Mouse (Mus musculus): Measurements from ENCODE around the gene C8g.

The C8g gene

GRCm38 (mm10) chr2:25500576-25501405, 728 bp downstream of the C8g start, which contains the start of gene Fbxw5:
TSS of gene Fbxw5 (plus strand) at chr2:25500750.
- peak; percentile 89 for DNase-seq (ENCODE audit: extremely low spot score, low read depth, low spot score)

DNA sequence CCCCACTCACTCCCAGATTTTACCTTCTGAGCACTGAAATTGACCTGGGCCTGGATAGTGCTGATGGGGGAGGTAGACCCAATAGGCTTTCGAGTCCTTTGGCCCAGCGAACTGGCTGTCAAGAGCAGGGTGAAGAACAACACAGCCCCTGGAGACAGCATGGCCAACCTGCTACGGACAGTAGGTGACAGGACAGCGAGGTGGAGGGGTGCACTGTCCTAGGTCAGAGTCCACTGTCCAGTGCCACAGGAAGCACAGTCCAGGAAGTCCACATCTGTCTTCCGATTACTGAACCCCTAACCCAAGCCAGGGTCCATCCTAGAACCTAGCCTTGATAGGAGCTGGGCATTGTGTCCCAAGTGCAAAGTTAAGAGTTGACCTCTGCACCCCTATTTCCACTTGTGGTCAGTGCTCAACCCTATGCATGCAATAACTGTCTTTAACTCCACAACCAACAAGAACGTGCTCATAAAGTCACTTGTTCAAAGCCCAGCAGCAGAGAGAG, 1.4 kb downstream of the C8g start:
- DNase-seq (ENCODE audit: extremely low spot score, low read depth, low spot score), result no peak

DNA sequence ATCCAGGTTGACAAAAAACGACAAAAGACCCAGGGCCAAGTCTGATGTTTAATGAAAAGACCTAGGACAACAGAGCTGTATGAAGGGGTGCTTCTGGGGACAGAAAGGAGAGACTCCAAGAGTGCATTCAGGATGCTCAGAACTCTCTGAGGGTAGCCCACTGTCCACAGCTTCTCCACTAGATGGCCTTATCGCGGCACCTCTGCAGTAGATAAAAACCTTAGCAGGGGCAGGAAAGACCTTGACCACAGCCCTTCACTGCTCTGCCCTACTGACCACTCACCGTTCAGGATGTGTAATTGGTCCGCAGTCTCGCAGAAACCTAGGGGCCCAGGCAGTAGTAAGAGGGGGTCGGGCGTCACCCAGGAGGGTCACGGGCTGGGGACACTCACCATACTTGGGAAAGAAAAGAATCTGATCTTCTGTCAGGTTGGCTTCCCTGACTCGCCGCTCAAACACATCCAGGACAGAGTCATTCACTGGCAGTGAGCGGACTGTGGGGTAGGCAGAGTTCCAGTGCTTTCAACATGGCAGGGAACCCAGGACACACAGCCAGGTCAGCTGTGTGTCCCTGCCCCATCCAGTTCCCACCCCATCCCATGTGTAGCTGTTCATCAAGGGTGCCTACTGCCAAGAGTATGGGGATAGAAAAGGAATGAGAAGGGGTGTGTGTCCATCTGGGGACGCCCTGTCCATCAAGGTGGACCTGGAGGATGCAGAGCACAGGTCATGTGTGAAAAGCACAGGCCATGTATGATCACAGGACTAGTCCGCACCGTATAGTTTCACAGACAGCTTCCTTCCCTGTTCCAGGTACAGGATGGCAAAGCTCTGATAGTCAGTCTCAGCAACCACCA, 2.7 kb downstream of the C8g start:
- no peak for DNase-seq (ENCODE audit: extremely low spot score, low read depth, low spot score)

DNA sequence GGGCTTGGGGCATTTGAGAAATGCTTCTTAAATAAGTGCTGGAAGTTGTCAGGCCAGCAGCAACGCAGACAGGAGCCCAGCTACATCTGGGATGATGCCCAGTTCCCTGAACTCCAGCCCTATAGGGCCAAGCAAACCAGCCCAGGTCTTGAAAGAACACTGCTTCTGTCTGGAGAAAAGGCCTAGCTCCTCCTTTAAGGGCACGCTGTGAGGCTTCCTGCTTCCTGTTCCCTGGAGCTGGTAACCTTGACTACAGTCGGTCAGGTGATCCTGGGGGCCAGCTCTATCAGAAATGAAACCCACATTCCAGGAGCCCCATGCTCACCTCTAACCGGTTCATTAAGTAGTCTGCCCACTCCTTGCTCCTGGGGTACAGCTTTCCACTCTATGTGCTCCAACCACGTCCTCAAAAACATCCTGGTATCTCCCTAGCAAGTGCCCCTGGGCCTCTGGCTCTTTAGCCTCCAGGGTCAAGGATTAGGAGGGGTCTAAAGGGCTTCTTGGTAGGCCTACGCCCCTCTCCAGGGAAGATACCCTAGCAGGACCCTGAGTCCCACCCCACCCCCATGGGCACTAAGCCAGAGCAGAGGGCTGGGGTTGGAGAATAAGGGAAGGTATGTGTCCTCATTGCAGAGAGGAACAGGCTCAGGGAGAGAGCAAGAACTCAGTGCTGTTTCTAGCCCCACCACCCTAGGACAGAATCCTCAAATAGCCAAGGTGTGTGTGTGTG, 3.5 kb downstream of the C8g start:
- no peak for DNase-seq (ENCODE audit: extremely low spot score, low read depth, low spot score)

- no peak for DNase-seq (ENCODE audit: extremely low spot score, low read depth, low spot score)
Measured at GRCm38 (mm10) chr2:25496462-25496861, 5.1 kb downstream of the C8g start.

- no peak for DNase-seq (ENCODE audit: extremely low spot score, low read depth, low spot score)
Measured at GRCm38 (mm10) chr2:25493476-25493961, 8.0 kb downstream of the C8g start, which contains the start of gene Lcn12. TSS of gene Lcn12 (minus strand) at chr2:25493911.

DNA sequence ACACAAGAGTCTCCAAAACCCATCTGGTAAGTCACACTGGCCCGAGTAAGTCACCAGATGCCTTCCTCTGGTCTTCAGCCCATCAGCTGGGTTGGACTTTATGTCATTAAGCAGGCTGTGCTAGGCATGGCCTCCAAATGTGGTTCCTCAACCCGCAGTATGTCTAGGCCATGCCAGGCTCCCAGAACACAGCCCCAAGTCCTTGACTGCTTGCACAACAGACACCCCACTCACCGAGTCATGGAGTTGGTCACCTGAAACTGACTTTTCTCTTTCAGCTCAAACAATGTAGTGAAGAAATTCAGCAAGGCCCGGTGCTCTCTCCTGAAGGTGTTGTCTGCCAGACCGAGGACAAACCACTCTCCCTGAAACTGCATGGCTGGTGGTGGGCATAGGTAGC, 8.5 kb downstream of the C8g start:
- no peak for DNase-seq (ENCODE audit: extremely low spot score, low read depth, low spot score)

- DNase-seq (ENCODE audit: extremely low spot score, low read depth, low spot score), result no peak
Measured at GRCm38 (mm10) chr2:25488671-25489068, 12.8 kb downstream of the C8g start.

- no peak for DNase-seq (ENCODE audit: extremely low spot score, low read depth, low spot score)
Measured at GRCm38 (mm10) chr2:25487965-25488670, 13.4 kb downstream of the C8g start.

DNA sequence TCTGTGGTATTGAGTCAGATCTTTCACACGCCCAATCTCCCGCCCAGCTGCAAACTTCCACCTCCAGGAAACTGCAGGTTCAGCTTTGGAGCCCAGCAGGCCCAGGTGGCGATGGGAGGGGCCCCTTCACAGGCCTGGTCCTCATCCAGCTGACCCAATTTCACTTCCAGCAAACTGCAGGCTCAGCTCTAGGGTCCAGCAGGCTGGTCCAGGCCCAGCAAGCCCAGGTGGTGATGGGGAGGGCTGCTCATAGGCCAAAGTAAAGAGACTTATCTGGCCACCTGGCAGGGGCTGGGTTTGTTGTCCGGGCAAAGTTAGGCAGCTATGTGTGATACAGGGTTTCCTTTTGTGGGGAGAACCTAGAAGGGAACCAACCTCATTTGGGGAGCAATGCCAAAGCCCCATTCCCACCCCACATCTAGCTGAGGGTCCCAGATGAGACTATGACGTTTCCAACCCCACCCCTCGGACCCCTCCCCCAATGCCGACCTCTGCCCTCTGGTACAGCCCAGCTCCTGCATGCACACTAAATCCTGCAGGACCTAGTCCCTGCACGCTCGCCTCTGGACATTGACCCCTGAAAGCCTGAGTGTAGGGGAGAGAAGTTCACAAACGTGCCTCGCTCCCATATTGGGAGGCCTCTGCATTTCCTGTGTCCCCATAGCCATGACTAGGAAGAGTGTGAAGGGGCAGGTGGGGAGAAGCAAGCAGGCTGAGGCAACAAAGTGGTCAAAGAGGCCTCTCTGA, 16.4 kb downstream of the C8g start:
- no peak for DNase-seq (ENCODE audit: extremely low spot score, low read depth, low spot score)

- DNase-seq (ENCODE audit: extremely low spot score, low read depth, low spot score), result no peak
Measured at GRCm38 (mm10) chr2:25482969-25483368, 18.6 kb downstream of the C8g start.

GRCm38 (mm10) chr2:25480541-25480940, 21.0 kb downstream of the C8g start:
- DNase-seq (ENCODE audit: extremely low spot score, low read depth, low spot score), result no peak

DNA sequence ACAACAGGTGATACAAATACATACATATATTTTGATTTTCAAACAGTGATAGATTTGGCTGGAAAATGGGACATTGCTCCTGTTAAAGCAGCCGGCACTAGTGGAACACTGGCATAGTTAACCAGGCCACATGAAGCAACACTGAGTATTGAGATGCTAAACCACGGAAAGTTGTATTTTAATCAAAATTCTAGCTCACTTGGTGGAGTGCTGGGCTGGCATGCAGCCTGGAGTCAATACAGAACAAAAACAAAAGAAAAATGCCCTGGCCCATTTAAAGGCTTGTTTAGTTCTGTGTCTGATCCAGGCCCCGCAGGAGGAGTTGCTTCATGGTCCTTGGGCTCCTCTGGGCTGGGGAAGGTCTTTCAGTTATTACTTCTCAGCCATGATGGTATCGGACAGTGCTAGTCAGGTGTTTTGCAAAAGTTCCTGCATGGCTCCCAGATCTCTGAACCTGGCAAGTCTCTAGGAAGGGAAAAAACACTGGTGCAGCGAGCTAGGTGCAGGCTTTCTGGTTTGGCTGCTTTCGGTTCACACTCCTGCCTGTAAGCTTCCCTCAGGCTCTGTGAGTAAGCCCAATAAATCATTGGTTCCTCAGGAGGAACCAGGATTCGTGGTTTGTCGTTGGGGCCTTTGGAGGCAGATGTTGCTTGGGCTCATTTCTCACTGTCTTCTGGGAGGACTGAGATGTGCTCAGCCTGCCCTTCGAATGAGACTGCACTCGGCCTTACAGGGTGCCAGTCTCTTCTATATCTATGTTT, 21.8 kb downstream of the C8g start:
- DNase-seq (ENCODE audit: extremely low spot score, low read depth, low spot score), result no peak

DNA sequence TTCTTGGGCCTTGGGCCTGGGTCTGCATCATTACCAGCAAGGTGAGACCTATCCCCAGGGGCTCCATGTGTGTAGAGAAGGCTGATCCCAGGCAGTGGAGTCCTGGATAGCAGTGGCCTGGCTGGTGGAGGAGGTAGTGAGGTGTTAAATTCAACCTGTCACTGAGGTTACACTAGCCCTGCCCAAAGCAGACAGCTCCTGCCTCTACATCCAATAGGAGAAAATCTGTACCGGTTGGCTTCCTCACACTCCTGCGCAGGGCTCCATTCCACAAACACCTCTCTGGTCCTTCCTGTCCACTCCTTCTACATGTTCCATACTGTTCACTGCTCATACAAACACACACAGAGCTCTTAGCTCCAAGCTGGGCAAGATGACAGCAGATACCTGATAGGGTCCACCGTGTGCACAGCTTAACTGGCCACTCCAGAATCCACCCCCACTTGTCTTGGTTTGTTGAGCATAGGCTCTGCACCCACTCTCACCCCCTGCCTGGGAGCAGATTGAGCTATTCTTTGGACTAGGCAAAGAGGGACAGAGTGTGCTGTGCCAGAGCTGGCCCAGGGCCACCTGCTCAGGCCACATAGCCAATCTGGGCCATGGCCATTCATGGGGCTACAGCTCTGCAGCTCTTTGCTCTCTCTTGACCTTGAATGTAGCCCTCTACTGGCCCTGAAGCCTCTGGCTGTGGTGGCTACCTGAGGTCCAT, 23.4 kb downstream of the C8g start:
- no peak for DNase-seq (ENCODE audit: extremely low spot score, low read depth, low spot score)

DNA sequence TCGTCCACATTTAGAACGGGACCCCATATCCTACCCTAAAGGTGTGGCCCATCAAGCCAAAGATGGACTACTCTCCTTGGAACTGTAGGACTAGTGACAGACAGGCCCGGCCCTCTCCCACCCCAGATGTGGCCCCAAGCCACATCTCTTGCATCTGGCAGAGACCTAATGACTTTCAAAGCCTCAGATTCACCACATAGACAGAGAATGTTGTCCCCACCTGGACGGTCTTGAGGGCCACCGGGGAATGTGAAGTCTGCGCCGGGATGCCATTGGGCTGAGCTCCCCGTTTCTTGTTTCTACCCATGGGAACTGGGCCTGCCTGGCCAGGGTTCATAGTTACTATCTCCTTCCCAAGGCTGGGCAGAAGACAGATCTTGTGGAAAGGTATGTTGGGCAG, 24.0 kb downstream of the C8g start:
- DNase-seq (ENCODE audit: extremely low spot score, low read depth, low spot score), result no peak

DNA sequence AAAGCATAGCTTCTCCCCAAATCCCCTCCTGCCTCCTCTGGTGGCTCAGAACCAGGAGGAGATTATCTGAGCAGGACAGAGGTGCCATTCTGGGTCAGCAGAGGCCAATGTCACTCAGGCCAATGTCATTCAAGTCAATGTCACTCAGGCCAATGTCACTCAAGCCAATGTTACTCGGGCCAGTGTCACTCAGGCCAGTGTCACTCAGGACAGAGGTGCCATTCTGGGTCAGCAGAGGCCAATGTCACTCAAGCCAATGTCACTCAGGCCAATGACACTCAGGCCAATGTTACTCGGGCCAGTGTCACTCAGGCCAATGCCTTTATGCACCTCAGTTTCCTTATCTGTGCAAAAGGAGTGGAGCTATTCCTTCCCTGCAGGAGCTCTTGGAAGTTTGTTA, 29.0 kb downstream of the C8g start:
- DNase-seq (ENCODE audit: extremely low spot score, low read depth, low spot score), result no peak

- DNase-seq (ENCODE audit: extremely low spot score, low read depth, low spot score), result no peak
Measured at GRCm38 (mm10) chr2:25469969-25470368, 31.6 kb downstream of the C8g start, which contains the start of gene Ptgds. TSS of gene Ptgds (minus strand) at chr2:25470046.

Measured in hindlimb bud, embryonic 11.5 days (tissue).